Mouse (Mus musculus) gastrocnemius, postnatal 10 days (tissue): ENCODE measurements around the gene Ivns1abp. TPM values are rescaled to one million over a fixed set of nuclear protein-coding genes. Genes with fewer than 3 reads are reported as not detected.

Experiments used
- total RNA-seq, 2 experiments: library from RNA; stranded (reverse); gene quantifications; 2 replicates each; pipeline ENCODE4 v1.2.3; 2021

The Ivns1abp gene
- total RNA-seq, 2 experiments from 2014 or later = 107 to 127 TPM

Other genes starting within 250 kb of the Ivns1abp start
- gene Gm47985, start 161.9 kb upstream of the Ivns1abp start, total RNA-seq = under 1 TPM in 1 of 2 experiments, not detected in 1; 0.16 TPM
- gene Gm8947, start 152.1 kb upstream of the Ivns1abp start, total RNA-seq = not detected
- not detected for gene Gm47995, start 146.0 kb upstream of the Ivns1abp start, total RNA-seq
- gene 3110040M04Rik, start 140.4 kb upstream of the Ivns1abp start, total RNA-seq = not detected
- gene Gm47996, start 134.3 kb upstream of the Ivns1abp start, total RNA-seq = not detected
- 1 to 10 TPM; 6.2 to 8.6 TPM for gene Swt1, start 84.0 kb downstream of the Ivns1abp start, total RNA-seq
- gene Trmt1l, start 84.1 kb downstream of the Ivns1abp start, total RNA-seq = 10 to 100 TPM; 10.0 to 14.0 TPM
- gene Rnf2, start 156.5 kb downstream of the Ivns1abp start, total RNA-seq = 10 to 100 TPM; 21.6 to 29.0 TPM
- gene Fam129a, start 226.7 kb downstream of the Ivns1abp start, total RNA-seq = 10 to 100 TPM; 35.8 to 45.5 TPM